Mouse (Mus musculus): Measurements from ENCODE around the gene Olfr51. TPM values are rescaled to one million over a fixed set of nuclear protein-coding genes. Genes with fewer than 3 reads are reported as not detected.

Olfr51 gene
- total RNA-seq, 2 experiments from 2014 or later, result not detected

Other genes with a start within 250 kb of the Olfr51 start
- 1 to 10 TPM; 2.1 to 3.6 TPM for gene Zfp354c, start 175.9 kb upstream of the Olfr51 start, total RNA-seq (2021)
- 1 to 10 TPM; 1.4 to 1.6 TPM for gene Zfp879, start 162.0 kb upstream of the Olfr51 start, total RNA-seq (2021)
- gene Grm6, start 152.9 kb upstream of the Olfr51 start, total RNA-seq (2021), result under 1 TPM in 1 of 2 experiments, not detected in 1; 0.28 TPM
- gene Zfp454, start 115.9 kb upstream of the Olfr51 start, total RNA-seq (2021), result under 1 TPM; 0.69 to 0.89 TPM
- 1 to 10 TPM; 3.0 to 3.1 TPM for gene Zfp2, start 87.4 kb upstream of the Olfr51 start, total RNA-seq (2021)
- gene Zfp354b, start 72.0 kb upstream of the Olfr51 start, total RNA-seq (2021), result 1 to 10 TPM; 1.5 to 1.8 TPM
- not detected for gene 4933414I15Rik, start 59.8 kb upstream of the Olfr51 start, total RNA-seq (2021)
- gene Prop1, start 49.8 kb upstream of the Olfr51 start, total RNA-seq (2021), result not detected
- not detected for gene Olfr1378, start 37.1 kb upstream of the Olfr51 start, total RNA-seq (2021)
- gene Olfr1377, start 21.6 kb upstream of the Olfr51 start, total RNA-seq (2021), result not detected
- not detected for gene Olfr54, start 10.6 kb downstream of the Olfr51 start, total RNA-seq (2021)
- not detected for gene Olfr1375, start 44.5 kb downstream of the Olfr51 start, total RNA-seq (2021)
- gene Zfp354a, start 55.7 kb downstream of the Olfr51 start, total RNA-seq (2021), result 1 to 10 TPM; 2.1 to 2.3 TPM
- gene Gm12569, start 216.9 kb downstream of the Olfr51 start, total RNA-seq (2021), result not detected